Mouse (Mus musculus): ENCODE data around the gene Tnni2.
"Not testable (repeated sequence)": the region's sequence is repeated elsewhere in the genome, so short reads cannot be mapped to it uniquely, and the experiment has no call there.

The Tnni2 gene

DNA sequence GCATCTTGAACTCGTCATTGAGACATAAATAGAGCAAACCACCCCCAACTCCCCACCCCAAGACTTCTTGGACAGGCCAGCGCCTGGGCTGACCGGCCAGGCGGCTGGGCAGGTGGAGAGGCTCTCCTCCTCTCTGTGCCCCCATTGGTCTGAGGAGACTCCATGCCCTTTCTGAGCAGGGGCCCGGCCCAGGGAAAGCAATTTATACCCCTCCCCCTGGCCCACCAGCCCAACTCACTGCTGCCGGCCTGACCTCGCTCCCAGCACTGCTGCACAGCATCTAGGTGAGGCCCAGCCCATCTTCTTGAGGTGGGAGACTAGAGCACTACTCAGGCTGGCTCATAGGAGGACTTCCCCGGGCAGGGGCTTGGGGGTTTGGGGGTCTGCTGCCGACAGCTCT lies at the start of gene Tnni2:
Gene Tnni2 (plus strand): TSS at position 224 of the 400 bp plus-strand sequence.
- no peak for DNase-seq

- no peak for DNase-seq
Measured at GRCm38 (mm10) chr7:142393191-142393590, 48.4 kb upstream of the Tnni2 start.

DNA sequence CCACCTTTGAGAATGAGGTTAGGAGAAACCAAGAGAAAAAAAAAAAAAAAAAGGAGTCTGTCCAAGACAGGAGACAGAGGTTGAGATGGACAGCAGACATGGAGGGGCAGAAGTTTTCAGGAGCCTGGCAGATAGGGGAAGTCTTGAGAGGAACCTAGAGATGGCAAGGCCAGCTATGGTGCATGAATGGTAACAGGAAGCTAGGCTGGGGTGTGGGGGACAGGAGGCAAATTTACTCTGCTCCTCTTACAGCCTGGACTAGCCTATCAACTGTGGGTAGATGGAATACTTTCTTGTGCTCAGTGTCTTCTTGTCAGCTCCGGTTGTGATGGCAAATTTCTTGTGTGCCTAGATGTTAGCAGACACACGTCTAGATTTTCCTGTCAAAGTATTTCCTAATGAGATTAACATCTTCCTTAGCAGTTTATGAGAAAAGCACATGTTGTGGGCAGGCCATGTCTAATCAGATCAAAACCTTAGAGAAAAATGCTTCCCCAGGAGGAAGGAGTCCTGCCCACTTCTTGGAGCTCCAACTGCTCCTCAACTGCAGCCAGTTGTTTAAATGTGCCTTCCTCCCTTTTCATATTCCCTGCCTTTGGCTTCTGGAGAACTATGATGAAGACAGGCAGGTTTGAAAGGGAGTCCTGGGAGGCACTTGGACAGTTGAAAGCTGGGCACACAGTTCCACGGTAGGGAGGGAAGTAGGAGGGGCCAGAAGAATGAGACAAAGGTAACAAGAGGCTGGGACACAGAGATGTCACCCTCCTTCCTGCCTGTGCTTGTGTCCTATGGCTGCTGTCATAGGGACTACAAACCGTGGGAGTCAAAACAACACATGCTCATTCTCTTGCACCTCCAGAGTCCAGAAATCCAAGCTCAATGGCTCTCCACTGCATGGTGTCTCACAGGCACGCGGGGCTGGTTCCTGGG lies 47.1 kb upstream of the Tnni2 start:
- no peak for DNase-seq

DNA sequence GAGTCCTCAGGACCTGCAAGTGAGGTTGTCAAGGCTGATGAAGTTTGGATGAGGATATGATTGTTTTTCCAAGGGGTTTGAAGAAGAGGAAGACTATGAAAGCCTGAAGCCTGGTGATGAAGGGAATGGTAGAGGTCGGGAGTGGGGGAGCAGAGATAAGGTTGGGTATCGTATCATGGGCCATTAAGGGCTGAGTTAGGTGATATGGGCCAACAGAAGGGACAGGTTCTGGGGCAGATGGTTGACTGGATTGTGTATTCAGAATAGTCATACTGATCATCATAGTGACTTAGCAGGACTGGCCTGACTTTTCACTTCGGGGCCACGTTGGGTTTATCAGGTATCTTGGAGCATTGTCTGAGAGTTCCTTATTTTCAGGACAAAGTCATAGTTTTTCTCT lies 46.1 kb upstream of the Tnni2 start:
- no peak for DNase-seq

GRCm38 (mm10) chr7:142396611-142397010 lies 45.0 kb upstream of the Tnni2 start:
- DNase-seq: no peak

- no peak for DNase-seq
Measured at GRCm38 (mm10) chr7:142398052-142398451, 43.6 kb upstream of the Tnni2 start.

GRCm38 (mm10) chr7:142399250-142399649 lies 42.4 kb upstream of the Tnni2 start:
- no peak for DNase-seq

- DNase-seq: no peak
Measured at GRCm38 (mm10) chr7:142400112-142400749, 41.4 kb upstream of the Tnni2 start.

GRCm38 (mm10) chr7:142400750-142401142 lies 40.9 kb upstream of the Tnni2 start:
- no peak for DNase-seq

- DNase-seq: no peak
Measured at GRCm38 (mm10) chr7:142403591-142403990, 38.0 kb upstream of the Tnni2 start.

GRCm38 (mm10) chr7:142405134-142405533 lies 36.5 kb upstream of the Tnni2 start:
- not testable (repeated sequence) for DNase-seq

DNA sequence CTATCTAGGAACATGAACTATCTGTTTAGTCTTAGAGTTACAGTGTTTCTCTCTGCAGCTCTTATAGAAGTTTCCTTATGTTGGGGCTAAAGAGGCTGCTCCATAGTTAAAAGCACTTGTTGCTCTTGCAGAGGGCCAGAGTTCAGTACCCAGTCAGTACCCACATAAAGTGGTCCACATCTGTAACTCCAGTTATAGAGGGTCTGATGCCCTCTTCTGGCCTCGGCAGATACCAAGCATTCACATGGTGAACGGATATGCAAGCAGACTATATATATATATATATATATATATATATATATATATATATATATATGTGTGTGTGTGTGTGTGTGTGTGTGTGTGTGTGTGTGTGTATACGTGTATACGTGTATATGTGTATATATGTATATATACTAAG lies 33.7 kb upstream of the Tnni2 start:
- DNase-seq: no peak

- no peak for DNase-seq
Measured at GRCm38 (mm10) chr7:142408686-142409085, 32.9 kb upstream of the Tnni2 start.

GRCm38 (mm10) chr7:142409603-142410002 lies 32.0 kb upstream of the Tnni2 start:
- no peak for DNase-seq

- DNase-seq: no peak
Measured at GRCm38 (mm10) chr7:142413285-142413684, 28.3 kb upstream of the Tnni2 start.

GRCm38 (mm10) chr7:142415314-142415713 lies 26.3 kb upstream of the Tnni2 start:
- DNase-seq: no peak

DNA sequence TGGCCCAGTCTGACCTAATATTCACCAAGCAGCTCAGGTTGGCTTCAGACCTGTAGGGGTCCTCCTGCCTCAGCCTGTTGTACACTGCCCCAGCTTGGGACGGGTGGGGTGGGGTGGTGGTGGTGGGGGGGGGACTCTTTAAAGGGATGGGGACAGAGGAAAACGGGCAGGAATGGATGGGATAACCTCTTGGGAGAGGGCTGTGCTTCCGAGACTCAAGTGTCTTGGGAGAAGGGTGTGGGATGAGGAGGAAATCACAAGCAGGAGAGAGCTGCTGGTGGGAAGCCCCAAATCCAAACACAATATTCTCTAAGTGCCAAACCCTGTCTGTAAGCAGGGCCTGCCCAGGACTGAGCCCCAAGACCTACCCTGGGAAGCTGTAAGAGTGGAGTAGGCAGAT lies 25.4 kb upstream of the Tnni2 start:
- no peak for DNase-seq

DNA sequence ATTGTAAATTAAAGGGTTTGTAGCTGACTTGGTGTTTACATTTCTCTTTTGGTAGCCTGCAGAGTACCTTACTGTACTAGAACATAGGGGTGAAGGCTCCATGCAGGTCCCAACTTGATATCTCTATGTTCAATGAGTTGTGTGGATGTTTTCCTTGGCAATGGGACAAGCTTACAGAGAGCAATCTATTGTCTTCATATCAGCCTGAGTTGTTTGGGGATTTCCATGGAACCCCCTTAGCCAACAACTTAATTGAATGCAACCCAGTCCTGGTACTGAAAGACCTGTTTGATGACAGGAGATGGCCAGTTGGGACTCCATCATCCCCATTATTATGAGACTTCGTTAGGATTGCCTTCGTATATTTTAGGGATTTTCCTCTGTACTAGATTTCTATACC lies 23.6 kb upstream of the Tnni2 start:
- no peak for DNase-seq

- no peak for DNase-seq
Measured at GRCm38 (mm10) chr7:142418679-142419078, 22.9 kb upstream of the Tnni2 start.

- DNase-seq: no peak
Measured at GRCm38 (mm10) chr7:142419887-142420286, 21.7 kb upstream of the Tnni2 start.

GRCm38 (mm10) chr7:142421826-142422225 lies 19.8 kb upstream of the Tnni2 start:
- DNase-seq: no peak

DNA sequence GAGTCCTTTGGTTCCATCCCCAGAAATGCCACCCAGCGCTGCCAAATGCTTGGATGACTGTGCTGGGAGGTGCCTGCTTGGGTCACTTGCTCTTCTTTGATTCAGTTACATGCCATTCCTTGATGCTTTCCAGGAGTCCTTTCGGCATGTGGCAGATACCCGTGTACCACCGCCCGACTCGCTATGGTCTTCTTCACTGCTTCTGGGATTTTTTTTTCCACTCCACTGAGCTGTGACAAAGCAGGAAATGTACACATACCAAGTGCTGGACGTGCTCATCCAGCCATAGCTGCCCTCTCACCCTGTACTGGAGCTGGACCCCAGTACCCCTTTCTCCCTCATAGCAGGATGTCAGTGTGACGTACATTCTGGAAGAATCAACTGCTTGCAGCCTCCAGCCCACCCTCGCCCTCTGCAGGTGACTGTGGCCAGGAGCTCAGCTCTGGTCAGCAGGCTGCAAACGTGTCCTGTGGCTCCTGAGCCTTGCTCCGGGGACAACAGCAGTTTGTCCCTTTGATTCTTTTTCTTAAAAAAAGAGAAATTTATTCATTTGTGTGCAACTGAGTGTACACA lies 15.9 kb upstream of the Tnni2 start:
- DNase-seq: no peak

GRCm38 (mm10) chr7:142428213-142428612 lies 13.4 kb upstream of the Tnni2 start:
- DNase-seq: no peak

DNA sequence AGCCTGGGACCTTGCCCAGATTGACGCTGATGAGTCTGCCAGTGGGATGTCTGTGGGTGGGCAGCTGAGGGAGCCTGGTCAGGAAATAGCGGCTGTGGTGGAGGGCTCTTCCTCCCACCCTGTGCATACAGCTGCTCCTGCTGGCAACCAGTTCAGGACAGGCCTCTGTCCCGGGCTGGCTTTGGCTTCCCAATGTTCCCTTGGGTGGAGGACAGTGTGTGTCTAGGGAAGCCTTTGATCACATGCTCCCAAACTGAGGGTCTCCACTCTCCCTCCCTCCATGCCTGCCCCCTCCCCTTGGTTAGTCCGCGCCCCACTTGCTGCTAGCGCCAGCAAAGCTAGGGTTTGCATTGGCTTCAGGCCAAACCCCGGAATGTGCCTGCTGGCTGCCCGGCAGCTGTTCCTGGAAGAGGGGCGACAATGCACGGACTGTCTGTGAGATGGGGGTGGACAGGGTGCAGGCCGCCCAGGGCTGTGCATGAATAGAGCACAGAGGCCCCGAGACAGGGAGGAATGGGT lies 11.4 kb upstream of the Tnni2 start:
- DNase-seq: no peak

All from cerebellum, adult 11 months (tissue).